Mouse (Mus musculus): ENCODE results near the gene Prrc2a. TPM values are rescaled to one million over a fixed set of nuclear protein-coding genes. Genes with fewer than 3 reads are reported as not detected.

The Prrc2a gene
- polyA plus RNA-seq, 1 experiment, result 277 TPM

GRCm38 (mm10) chr17:35201787-35202186 is 37.1 kb upstream of the Prrc2a start, which contains the start of gene Tnf:
Tnf (minus strand) TSS chr17:35202007.
- DNase-seq, result no peak
- Histone ChIP-seq H3K4me1 (ENCODE audit: control insufficient read depth, insufficient read depth, low read length) (no peaks in the 10 kb centered on the region), H3K27me3 (ENCODE audit: control insufficient read depth, insufficient read depth, low read length) (no peaks in the 10 kb centered on the region), H3K27ac (ENCODE audit: insufficient read depth, low read length) (no peak within 1 kb of the TSS), H3K4me3 (replicated peaks; ENCODE audit: insufficient read depth, low read depth, low read length) (no peak within 1 kb of the TSS)
- TF ChIP-seq CTCF (IDR thresholded peaks at IDR 0.05; ENCODE audit: borderline replicate concordance, insufficient read depth, low read depth, low read length), result no peak
- WGBS, result 38% methylated on average over 13 of the region's 13 CpGs

DNA sequence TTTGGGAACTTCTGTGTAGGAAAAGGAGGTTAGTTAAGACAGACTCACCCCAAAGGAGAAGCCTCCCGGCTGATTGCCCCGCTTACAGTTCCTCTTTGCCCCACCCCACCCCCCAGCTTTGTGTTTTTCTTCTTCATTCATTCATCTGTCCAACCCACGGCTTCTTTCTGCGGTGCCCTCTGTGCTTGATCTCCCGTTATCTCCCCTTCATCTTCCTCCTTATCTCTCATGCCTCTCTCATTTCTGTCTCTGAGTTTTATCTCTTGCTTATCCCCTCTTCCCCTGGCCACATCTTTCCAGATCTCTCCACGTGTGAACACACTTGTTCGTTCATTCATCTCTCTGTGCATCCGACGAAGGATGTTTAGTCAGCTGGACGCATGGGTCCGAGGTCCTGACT is 36.4 kb upstream of the Prrc2a start:
- DNase-seq, result no peak
- Histone ChIP-seq H3K4me3 (replicated peaks; ENCODE audit: insufficient read depth, low read depth, low read length) (no peak overlapping the region), H3K4me1 (ENCODE audit: control insufficient read depth, insufficient read depth, low read length) (no peaks in the 10 kb centered on the region), H3K27me3 (ENCODE audit: control insufficient read depth, insufficient read depth, low read length) (no peaks in the 10 kb centered on the region), H3K27ac (ENCODE audit: insufficient read depth, low read length) (no peak overlapping the region)
- TF ChIP-seq POLR2A (IDR thresholded peaks at IDR 0.05; ENCODE audit: borderline replicate concordance, insufficient read depth, low read length), result no peak
- no peak for TF ChIP-seq CTCF (IDR thresholded peaks at IDR 0.05; ENCODE audit: borderline replicate concordance, insufficient read depth, low read depth, low read length)
- WGBS, result 75% methylated on average over 11 of the region's 11 CpGs

DNA sequence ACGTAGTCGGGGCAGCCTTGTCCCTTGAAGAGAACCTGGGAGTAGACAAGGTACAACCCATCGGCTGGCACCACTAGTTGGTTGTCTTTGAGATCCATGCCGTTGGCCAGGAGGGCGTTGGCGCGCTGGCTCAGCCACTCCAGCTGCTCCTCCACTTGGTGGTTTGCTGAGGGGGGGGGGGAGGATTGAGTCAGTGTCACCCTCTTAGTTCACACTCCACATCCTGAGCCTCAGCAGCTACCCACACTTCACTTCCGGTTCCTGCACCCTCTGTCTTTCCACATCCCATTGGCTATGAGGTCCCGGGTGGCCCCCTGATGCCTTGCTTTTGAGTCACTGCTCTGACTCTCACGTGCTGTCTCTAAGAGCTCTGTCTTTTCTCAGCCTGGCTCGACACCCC is 35.7 kb upstream of the Prrc2a start:
- no peaks in the 10 kb centered on the region for H3K27me3 ChIP-seq (ENCODE audit: control insufficient read depth, insufficient read depth, low read length)
- no peak overlapping the region for H3K4me3 ChIP-seq (replicated peaks; ENCODE audit: insufficient read depth, low read depth, low read length)
- 78% methylated on average over 11 of the region's 11 CpGs for WGBS
- DNase-seq, result no peak
- no peaks in the 10 kb centered on the region for H3K4me1 ChIP-seq (ENCODE audit: control insufficient read depth, insufficient read depth, low read length)
- TF ChIP-seq CTCF (IDR thresholded peaks at IDR 0.05; ENCODE audit: borderline replicate concordance, insufficient read depth, low read depth, low read length) (no peak), POLR2A (IDR thresholded peaks at IDR 0.05; ENCODE audit: borderline replicate concordance, insufficient read depth, low read length) (no peak)
- no peak overlapping the region for H3K27ac ChIP-seq (ENCODE audit: insufficient read depth, low read length)

DNA sequence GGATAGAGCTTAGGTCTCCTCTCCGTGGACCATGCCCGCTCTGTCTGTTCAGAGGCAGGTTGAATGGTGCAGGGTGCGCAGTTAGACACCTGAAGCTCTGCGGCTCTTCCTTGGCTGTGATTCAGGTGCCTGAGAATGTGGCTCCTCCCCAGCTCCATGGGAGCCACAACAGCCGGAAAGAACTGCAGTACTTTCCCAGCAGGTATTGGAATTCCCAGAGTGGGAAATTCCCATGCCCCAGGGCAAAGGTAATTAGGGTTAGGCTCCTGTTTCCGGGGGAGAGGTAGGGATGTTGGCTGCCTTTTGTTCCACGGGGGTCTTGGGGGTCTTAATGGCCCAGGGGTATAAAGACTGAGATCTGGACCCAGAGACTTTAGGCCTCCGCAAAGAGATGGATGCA is 34.2 kb upstream of the Prrc2a start:
- TF ChIP-seq POLR2A (IDR thresholded peaks at IDR 0.05; ENCODE audit: borderline replicate concordance, insufficient read depth, low read length) (no peak), CTCF (IDR thresholded peaks at IDR 0.05; ENCODE audit: borderline replicate concordance, insufficient read depth, low read depth, low read length) (no peak)
- Histone ChIP-seq H3K27ac (ENCODE audit: insufficient read depth, low read length) (no peak overlapping the region), H3K27me3 (ENCODE audit: control insufficient read depth, insufficient read depth, low read length) (no peaks in the 10 kb centered on the region), H3K4me3 (replicated peaks; ENCODE audit: insufficient read depth, low read depth, low read length) (no peak overlapping the region), H3K4me1 (ENCODE audit: control insufficient read depth, insufficient read depth, low read length) (no peaks in the 10 kb centered on the region)
- no peak for DNase-seq
- 25% methylated on average over 8 of the region's 8 CpGs for WGBS

DNA sequence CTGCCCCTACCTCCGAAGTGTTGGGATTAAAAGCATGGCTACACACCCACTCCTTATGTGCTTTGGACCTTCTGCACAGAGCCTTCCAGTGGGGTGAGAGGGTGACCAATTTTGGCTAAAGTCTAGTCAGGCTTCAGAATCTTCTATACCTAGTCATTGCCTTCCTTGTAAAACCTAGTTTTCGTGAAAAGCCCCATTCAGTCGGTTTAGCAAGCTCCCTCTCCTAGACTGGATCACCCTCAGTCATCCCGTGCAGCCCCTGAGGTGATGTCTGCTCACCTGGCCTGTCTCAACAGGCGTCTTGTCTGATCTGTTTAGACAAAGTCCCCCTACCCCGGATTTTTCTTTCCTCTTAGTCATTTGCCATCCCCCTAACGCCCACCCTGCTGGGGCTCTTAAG is 33.3 kb upstream of the Prrc2a start:
- DNase-seq, result no peak
- TF ChIP-seq CTCF (IDR thresholded peaks at IDR 0.05; ENCODE audit: borderline replicate concordance, insufficient read depth, low read depth, low read length) (no peak), POLR2A (IDR thresholded peaks at IDR 0.05; ENCODE audit: borderline replicate concordance, insufficient read depth, low read length) (no peak)
- H3K27ac ChIP-seq (ENCODE audit: insufficient read depth, low read length), result no peak overlapping the region
- no peaks in the 10 kb centered on the region for H3K4me1 ChIP-seq (ENCODE audit: control insufficient read depth, insufficient read depth, low read length)
- 67% methylated on average over 7 of the region's 7 CpGs for WGBS
- no peaks in the 10 kb centered on the region for H3K27me3 ChIP-seq (ENCODE audit: control insufficient read depth, insufficient read depth, low read length)
- no peak overlapping the region for H3K4me3 ChIP-seq (replicated peaks; ENCODE audit: insufficient read depth, low read depth, low read length)

DNA sequence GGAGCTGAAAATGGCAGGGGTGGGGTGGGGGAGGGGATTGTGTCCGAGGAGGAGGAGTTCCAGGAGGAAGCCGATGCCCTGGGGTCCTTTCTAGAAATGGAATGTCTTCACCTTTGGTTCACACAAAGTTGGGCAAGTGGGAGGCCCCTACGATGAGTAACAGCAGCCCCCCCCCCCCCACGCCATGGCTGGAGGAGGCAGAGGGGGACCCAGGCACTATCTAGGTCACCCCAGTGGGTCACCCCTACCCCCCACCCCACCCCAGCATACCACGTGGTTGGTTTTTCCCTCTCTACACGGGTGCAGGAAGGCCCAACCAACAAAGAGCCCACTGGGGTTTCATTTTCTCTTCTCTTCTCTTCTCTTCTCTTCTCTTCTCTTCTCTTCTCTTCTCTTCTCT is 32.4 kb upstream of the Prrc2a start:
- Histone ChIP-seq H3K4me1 (ENCODE audit: control insufficient read depth, insufficient read depth, low read length) (no peaks in the 10 kb centered on the region), H3K4me3 (replicated peaks; ENCODE audit: insufficient read depth, low read depth, low read length) (no peak overlapping the region), H3K27ac (ENCODE audit: insufficient read depth, low read length) (no peak overlapping the region), H3K27me3 (ENCODE audit: control insufficient read depth, insufficient read depth, low read length) (no peaks in the 10 kb centered on the region)
- TF ChIP-seq POLR2A (IDR thresholded peaks at IDR 0.05; ENCODE audit: borderline replicate concordance, insufficient read depth, low read length) (no peak), CTCF (IDR thresholded peaks at IDR 0.05; ENCODE audit: borderline replicate concordance, insufficient read depth, low read depth, low read length) (no peak)
- WGBS, result 45% methylated on average over 6 of the region's 6 CpGs
- no peak for DNase-seq

DNA sequence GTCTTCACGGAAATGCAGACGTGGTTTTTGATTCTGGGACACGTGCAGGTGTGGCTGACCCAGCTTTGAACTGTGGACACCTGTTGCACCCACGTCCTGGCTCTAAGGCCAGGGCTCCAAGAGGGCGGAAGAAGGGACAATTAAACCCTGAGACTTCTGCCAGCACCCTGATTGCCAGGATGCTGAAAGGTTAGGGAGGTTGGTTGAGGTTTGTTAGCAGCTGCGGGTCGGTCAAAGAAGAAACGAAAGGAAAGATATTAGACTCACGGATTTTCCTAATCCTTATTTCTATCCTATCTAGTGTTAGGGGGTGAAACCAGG is 31.6 kb upstream of the Prrc2a start:
- TF ChIP-seq CTCF (IDR thresholded peaks at IDR 0.05; ENCODE audit: borderline replicate concordance, insufficient read depth, low read depth, low read length), result no peak
- no peak for TF ChIP-seq POLR2A (IDR thresholded peaks at IDR 0.05; ENCODE audit: borderline replicate concordance, insufficient read depth, low read length)
- DNase-seq, result no peak
- WGBS, result 30% methylated on average over 9 of the region's 9 CpGs
- Histone ChIP-seq H3K27ac (ENCODE audit: insufficient read depth, low read length) (no peak overlapping the region), H3K4me1 (ENCODE audit: control insufficient read depth, insufficient read depth, low read length) (no peaks in the 10 kb centered on the region), H3K27me3 (ENCODE audit: control insufficient read depth, insufficient read depth, low read length) (no peaks in the 10 kb centered on the region), H3K4me3 (replicated peaks; ENCODE audit: insufficient read depth, low read depth, low read length) (no peak overlapping the region)

DNA sequence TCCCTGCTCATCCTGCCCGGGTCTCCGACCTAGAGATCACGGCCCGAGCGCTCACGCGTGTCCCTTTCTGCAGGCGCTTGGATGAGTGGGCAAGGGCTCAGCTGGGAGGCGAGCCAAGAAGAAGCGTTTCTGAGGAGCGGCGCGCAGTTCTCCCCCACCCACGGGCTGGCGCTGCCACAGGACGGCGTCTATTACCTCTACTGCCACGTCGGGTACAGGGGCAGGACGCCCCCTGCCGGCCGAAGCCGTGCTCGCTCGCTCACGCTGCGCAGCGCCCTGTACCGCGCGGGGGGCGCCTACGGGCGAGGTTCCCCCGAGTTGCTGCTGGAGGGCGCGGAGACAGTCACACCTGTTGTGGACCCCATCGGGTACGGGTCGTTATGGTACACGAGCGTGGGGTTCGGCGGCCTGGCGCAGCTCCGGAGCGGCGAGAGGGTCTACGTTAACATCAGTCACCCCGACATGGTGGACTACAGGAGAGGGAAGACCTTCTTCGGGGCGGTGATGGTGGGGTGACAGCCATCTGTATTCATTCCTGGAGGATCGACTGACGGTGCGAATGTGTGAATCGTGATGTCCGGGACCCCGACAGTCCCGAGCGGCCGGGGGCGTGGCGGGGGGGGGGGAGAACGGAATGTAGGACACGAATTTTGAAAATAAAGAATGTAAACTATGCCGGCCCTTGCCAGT is 31.1 kb upstream of the Prrc2a start:
- no peak overlapping the region for H3K4me3 ChIP-seq (replicated peaks; ENCODE audit: insufficient read depth, low read depth, low read length)
- no peaks in the 10 kb centered on the region for H3K4me1 ChIP-seq (ENCODE audit: control insufficient read depth, insufficient read depth, low read length)
- DNase-seq, result peak; percentile 38 to 53
- H3K27ac ChIP-seq (ENCODE audit: insufficient read depth, low read length), result no peak overlapping the region
- H3K27me3 ChIP-seq (ENCODE audit: control insufficient read depth, insufficient read depth, low read length), result no peaks in the 10 kb centered on the region
- peak; percentile 69 for TF ChIP-seq CTCF (IDR thresholded peaks at IDR 0.05; ENCODE audit: borderline replicate concordance, insufficient read depth, low read depth, low read length)
- TF ChIP-seq POLR2A (IDR thresholded peaks at IDR 0.05; ENCODE audit: borderline replicate concordance, insufficient read depth, low read length), result no peak
- WGBS, result 2% methylated on average over 66 of the region's 66 CpGs
